Mouse (Mus musculus) left cerebral cortex, adult 18-20 months (tissue): ENCODE results near the gene Rhot2. TPM values are rescaled to one million over a fixed set of nuclear protein-coding genes. Genes with fewer than 3 reads are reported as not detected.

Experiments
- DNase-seq, 2 experiments: peaks; one replicate each; pipeline ENCODE4 v3.0.0; 2021 to 2022; ENCODE audit warnings: low spot score in 2 of 2, mixed read lengths in 1 of 2
- long read RNA-seq, 2 experiments: library from polyadenylated mRNA; stranded (forward); transcript quantifications; one replicate each; pipeline ENCODE4 v2.0.0; 2021
- total RNA-seq, 2 experiments: library from RNA; stranded (reverse); gene quantifications; 2 replicates each; pipeline ENCODE4 v1.2.3; 2021

The Rhot2 gene
- 10 to 100 TPM; 89.5 to 92.8 TPM for total RNA-seq
- long read RNA-seq, experiment 1, transcript Rhot2-201 (19 exons, 3,189 nt): major isoform, 6 of 27 reads
- long read RNA-seq, experiment 1, partial matches to known transcripts: 12 of 27 reads
- long read RNA-seq, experiment 1, other reads (novel, unspliced or antisense): 9 of 27 reads
- long read RNA-seq, experiment 2, partial matches to known transcripts: 11 of 21 reads
- long read RNA-seq, experiment 2, other reads (novel, unspliced or antisense): 8 of 21 reads

DNA sequence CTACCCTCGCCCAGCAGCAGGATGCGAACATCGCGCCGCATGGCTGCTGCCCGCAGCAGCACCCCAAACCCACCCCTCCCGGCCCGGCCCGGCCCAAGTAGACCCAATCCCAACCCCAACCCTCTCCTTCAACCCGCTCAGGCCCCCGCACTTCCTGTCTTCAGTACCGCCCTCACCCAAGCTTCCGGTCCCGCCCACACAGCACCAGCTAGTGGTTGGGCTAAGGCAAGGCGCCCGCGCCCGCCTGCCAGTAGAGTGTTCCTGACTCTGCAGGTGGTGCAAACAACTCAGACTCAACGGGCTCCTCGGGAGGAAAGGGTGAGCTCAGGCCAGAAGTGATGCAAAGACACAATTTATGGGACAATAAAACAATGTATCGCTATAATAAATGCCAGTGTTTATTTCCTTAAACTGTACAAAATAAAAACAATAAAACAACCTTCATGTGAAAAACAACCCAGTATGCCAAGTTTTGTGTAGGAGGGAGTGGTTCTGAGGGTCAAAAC is at the start of gene Rhot2:
Rhot2 (minus strand) TSS at position 456 of the 506 bp plus-strand sequence.
- peak; percentile 96 for DNase-seq

DNA sequence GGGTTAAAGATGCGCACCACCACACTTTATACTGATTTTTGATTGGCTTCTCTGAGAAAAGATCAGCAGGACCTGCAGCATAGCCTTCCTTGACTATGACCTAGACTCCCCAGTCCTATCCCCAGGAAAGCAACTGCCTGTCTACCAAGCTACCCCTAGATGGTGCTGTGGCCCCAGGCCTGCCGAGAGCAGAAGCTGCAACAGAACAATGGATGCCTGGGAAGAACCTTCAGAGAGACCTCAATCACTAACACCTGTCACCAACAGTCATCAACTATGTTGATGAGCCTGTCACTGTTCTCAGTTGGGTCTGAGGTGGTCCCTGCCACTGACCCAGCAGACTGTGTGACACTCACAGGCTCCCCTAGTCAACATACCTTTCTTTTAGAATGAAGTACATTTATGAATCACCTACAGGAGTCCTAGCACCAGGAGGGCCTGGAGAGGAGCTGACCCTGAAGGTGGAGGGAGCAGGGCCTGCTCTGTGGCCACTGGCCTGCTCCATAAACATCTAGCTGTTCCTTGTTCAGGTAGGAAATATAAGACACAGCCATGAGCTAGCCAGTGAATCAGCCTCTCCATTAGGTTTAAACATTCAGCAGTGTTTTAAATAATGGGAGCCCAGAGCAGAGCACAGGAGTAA is 49.4 kb upstream of the Rhot2 start:
- peak; percentile 71 for DNase-seq

DNA sequence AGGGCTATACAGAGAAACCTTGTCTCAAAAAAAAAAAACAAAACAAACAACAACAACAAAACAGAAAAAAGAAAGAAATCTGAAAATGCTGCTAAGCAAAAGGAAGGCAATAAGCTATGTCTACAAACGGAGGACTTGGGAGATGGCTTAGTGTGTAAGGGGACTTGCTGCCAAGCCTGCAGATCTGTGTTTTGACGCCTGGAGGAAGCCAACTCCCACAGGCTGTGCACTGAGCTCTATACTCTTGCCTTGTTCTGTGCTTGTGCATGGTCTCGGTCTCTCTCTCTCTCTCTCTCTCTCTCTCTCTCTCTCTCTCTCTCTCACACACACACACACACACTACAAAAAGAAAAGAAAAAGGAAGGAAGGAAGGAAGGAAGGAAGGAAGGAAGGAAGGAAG is 44.2 kb upstream of the Rhot2 start:
- DNase-seq: no peak

DNA sequence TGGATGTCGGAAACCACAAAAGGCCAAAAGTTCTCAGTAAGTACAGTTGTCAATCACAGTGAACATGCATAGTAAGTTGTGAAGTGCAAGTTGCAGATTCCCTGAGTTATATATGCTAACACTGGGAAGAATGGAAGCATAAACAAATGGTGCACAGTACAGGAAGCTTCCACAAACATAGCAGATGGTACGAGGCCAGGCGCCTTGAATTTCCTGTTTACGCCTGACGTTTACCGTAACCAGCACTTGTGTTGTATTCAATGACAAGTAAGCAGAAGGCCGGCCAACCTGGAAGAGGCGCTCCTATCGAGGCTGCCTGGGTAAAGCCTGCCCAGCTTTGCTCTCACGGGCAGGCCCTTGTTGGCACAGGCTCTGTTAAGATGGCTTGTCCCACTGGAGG is 42.8 kb upstream of the Rhot2 start:
- no peak for DNase-seq

DNA sequence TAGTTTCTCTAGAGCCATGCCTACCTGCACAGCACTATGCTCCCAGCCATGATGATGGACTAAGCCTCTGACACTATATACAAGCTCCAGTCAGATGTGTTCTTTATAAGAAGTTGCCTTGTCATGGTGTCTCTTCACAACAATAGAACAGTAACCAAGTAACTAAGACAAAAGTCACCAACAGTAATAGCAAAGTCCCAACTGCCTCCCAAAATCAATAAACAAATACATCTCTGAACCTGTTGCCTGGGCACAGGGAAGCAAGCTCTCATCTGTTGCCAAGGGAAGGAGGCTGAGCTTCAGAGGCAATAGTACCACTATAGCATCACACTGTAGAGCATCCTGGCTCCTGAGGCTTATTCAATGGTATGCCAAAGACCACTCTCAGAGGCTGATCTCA is 42.2 kb upstream of the Rhot2 start:
- DNase-seq: no peak

DNA sequence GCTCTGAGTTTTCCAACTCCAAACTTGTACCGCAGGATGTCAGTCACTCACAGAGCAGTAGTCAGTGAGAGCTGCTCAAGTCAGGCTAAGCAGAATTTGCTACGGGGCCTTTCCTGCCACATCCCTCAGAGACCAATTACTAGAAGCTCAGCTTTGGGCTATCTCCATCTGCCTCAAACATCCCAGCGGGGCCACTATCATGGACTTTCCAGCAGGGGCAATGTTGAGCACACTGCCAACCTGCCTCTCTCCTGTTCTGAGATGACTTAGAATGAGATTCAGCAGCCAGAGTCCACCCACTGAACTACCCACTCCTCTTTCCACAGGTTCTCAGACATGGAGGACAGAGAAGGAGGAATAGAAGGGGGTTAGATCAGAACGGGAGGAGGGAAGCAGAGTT is 41.0 kb upstream of the Rhot2 start:
- peak in 1 of 2 experiments; percentile 50 for DNase-seq

DNA sequence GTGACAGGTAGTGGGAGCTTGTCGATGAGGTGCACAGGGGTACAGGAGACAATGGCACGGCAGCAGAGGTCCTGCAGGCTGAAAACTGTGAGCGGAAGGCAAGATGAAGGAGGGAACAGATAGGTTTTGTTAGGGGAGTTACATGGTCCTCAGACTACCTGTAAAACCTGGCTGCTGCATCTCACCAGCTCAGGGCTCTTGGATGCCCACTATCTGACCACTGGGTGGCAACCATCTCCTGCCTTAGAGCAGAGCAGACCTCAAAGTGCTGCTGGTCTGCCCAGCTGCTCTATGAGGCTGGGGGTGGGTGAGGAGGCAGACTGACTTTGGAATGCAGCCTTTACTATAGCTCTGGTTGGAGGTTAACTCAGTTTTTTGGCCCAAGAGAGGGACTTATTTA is 39.2 kb upstream of the Rhot2 start:
- no peak for DNase-seq

DNA sequence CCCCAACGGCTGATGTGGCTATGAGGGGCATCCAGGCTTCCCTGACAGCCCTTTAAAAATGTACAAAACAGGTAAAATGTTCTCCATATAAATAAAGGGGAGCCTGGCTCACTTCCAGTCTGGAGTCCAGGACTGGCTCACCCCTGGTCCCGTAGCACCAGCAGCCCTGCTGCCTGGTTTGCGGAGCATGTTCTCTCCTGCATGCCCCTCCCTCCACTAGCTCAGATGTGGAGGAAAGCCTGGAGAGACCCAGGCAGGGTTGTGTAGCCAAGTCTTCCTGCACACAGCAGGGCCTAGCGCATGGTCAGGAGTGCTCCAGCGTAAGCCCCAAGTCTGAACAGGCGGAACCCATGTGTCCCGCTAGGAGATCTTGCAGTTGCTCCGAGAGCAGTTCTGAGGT is 38.6 kb upstream of the Rhot2 start:
- no peak for DNase-seq

DNA sequence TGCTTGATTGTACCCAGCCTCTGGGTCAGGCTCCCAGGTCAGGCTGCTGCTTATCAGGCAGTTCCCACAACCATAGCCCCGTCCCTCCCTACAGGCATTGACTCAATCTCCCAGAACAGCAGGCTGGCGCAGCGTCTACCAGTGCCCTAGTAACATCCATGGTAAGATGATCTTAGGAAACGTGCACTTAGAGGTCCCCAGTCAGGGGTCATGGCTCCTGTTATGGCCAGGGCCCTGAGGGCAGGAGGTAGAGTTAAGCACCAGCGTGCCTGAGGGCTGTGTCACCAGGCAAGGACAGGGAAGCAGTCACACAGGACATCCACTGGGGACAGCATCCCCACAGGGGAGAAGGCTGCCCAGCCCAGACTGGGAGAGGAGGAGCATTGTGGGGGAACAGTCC is 37.7 kb upstream of the Rhot2 start:
- DNase-seq: no peak

DNA sequence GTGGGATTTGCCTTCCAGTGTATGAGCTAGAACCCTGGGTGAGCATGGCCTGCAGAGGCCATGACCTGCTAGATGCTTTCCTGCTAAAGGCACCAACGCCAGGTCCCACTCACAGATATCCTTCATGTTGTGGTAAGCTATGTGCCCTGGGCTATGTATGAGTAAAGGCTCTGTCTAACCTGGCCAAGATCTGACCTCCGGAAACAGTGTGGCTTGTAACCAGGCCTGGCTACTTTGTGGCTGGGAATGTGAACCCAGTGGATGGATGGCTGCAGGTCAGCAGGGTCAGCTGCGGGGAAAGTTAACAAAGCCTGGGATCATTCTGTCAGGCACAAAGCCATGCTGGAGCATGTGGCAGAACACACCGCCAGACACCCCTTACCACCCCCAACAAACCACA is 37.0 kb upstream of the Rhot2 start:
- DNase-seq: no peak

DNA sequence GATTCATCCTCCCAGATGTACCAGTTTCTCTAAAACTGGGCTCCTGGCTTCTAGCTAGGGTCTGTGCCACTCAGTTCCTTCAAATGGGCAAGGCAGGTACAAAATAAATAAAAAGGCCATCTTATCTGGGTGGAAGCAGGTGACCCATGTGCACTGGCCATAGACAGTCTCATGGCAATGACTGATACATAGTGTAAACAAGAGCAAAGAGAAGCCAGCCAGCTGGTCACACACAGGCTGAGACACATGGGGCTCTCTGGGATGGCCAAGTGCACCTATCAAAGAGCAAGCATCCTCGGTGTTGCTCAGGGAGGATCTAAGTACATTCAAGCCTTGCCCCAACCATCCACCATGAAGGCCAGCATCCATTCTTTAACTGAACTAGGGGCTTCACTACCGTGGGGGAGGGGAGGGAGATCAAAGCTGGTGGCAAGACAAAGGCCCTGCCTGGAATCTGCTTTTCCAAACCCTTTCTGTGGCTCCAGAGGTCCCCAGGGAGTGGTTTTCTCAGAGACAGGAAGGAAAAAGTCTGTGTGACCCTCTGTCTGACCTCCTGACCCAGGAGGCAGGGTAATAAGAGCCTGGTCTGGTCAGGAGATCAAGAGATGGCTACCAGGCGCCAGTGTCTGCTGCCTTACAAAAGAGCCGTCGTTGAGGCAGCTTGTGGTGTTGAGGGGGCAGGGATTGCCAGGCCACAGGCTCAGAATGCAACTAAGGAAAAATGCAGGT is 36.4 kb upstream of the Rhot2 start:
- no peak for DNase-seq

DNA sequence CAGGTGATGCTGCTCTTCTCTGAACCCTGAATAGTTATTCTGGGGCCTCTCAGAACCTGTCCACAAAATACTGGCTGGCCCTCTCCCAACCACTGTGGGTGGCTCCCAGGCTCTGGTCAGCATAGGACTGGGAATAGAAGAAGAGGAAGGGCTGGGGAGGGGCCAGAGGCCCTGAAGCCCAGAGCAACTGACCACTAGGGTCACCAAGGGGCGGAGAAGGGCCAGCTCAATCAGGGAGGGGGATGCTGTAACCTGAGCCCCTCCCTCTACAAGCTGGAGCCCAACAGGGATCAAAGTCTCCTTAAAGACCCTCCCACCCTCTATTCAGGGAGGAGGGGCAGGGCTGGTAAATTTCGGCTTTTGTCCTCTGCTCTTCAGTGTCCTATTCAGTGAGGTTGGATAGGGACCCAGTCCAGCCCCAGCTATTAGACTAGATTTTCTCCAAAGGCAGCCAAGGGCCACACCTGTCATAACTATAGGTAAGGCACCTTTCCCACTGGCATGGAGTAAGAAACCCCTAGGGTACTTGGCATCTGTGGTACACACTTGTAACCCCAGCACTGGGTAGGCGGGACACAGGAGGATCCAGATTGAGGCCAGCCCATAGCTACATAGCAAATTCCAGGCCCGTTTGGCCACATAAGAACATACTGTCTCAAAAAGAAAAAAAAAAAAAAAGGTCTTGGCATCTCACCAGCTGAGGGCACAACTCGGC is 35.7 kb upstream of the Rhot2 start, which contains the start of gene Wfikkn1:
Wfikkn1 (minus strand) TSS at position 663 of the 715 bp plus-strand sequence.
- DNase-seq: no peak

DNA sequence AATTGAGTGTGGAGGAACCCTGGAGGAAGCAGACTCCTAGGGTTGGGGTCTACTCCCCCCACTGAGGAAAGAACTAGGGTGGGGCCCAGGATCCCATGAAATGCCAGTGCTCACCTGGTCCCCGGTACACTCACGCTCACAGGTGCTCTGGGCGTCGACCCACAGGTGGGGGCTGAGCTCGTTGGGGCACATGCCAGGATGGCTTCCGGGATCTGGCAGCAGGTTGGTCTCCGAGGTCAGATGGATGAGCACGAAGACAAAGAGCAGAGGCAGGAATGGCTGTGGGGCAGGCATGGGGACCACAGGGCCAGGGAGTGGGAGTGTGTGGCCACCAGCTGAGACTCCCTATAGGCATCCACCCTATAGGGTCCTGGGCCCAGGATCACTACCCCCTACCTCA is 35.1 kb upstream of the Rhot2 start:
- DNase-seq: no peak

DNA sequence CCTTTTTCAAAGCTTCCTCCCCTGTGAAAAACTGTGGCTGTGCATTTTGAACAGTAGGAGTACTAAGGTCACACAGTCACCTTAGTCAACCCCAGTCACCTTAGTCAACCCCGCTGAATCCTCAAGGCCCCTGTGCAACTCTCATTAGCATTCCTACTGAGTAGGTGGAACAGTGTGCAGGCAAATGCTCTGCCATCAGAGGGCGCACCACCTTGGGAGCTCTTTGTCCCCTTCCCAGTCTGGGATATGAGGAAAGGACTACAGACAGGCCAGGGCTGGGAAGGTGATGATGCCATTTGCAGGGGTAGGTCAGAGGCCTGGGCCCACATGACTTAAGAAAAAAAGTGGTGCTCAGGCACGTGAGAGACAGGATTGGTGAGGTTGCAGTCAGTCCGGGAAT is 34.6 kb upstream of the Rhot2 start:
- DNase-seq: peak in 1 of 2 experiments; percentile 58

DNA sequence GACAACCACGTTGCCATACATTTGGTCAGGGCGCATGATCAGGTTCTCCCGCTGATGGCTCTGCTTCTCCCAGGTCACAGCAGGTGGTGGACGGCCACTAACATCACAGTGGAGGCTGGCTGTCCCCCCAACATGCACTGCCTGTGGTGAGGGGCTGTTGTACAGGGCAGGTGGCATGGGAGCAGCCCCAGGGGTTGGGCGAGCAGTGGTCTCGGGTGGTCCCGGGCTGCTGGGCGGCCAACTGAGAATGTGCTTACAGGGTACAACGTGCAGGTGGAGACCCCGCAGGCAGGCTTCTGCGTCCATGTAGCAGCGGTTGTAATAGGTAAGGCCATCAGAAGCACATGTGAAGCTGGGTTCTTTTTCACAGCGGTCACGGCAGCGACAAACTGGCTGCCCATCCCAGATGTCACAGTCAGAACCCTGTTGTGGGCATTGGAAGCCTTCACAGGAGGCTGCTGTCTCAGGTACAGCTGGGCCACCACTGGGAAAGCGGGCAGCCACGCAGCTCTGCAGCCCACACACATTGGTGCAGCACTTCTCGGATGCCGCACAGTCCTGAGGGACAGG is 34.0 kb upstream of the Rhot2 start:
- no peak for DNase-seq

DNA sequence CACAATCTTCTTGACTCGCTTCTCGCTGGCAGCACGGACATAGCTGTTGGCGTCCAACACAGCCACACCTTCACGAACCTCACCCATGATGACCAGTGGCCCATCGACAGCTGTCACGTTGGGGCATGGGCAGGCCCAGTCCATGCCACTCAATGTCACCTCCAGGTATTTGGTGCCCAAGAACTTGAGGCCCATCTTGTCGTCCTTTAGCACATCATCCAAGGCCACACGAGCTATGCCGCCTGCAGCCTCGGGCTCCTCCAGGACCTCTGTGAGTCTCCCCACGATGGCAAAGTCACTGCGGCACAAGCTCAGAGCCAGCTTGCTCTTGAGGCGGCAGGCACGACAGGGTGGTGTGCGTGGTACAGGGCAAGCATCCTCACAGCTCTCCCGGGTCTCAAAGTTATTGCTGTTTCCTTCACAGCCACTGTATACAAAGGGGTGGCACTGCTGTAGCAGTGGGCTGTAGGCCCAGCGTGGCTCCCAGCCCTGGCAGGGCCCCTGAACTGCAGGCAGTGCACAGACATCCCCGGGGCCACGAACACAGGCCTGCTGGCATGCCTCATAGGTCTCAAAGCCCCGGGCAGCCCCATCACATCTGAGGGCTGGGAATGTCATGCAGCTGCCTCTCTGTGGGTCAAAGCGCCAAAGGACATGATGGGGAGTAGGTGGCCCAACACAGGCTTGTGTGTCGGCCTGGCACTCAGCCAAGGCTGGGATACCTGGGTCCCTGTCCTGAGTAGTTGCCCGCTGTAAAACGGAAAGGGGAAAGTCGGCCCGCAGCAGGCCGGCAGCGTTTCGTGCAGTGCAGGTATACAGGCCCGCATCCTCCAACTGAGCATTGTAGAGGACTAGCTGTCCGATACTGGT is 33.3 kb upstream of the Rhot2 start:
- DNase-seq: no peak

DNA sequence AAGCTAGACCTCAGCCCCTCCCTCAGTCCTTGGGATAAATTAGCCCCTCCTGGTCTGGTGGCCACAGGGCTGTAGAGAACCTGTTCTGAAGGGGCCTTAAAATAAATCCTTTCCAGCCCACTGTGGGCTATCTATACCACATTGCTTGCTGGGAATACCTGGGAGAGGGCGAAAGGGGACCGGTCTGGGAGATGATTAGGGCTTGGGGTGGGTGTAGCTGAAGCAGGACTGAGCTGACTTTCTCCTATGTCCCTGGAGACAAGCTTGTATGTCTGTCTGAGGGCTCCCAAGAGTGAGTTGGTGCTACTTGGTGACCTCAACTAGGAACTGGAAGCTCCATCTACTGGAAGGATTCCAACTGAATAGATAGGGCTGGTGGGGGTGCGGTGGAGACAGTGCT is 32.4 kb upstream of the Rhot2 start:
- DNase-seq: no peak

DNA sequence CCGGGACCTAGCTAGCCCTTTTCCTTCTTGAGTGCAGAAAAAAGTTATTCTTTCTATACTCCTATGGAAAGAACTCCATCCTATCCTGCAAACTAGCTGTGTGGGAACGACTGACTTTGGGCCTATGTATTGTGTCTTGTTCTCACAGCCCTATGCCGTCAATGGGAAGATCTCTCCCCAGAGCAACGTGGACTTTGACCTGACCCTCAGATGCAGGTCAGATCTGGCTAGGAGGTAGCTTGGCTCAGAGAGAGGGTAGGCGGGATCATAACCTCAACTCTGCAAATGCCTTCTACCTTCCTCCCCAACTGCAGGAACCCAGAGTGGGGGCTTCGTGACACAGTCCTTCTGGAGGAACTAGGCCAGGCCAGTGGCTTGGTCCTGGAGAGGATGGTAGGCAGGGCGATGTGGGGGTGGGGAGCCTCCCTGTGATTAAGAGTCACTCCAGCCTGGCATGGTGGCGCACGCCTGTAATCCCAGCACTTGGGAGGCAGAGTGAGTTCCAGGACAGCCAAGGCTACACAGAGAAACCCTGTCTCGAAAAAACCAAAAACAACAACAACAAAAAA is 31.8 kb upstream of the Rhot2 start:
- no peak for DNase-seq

DNA sequence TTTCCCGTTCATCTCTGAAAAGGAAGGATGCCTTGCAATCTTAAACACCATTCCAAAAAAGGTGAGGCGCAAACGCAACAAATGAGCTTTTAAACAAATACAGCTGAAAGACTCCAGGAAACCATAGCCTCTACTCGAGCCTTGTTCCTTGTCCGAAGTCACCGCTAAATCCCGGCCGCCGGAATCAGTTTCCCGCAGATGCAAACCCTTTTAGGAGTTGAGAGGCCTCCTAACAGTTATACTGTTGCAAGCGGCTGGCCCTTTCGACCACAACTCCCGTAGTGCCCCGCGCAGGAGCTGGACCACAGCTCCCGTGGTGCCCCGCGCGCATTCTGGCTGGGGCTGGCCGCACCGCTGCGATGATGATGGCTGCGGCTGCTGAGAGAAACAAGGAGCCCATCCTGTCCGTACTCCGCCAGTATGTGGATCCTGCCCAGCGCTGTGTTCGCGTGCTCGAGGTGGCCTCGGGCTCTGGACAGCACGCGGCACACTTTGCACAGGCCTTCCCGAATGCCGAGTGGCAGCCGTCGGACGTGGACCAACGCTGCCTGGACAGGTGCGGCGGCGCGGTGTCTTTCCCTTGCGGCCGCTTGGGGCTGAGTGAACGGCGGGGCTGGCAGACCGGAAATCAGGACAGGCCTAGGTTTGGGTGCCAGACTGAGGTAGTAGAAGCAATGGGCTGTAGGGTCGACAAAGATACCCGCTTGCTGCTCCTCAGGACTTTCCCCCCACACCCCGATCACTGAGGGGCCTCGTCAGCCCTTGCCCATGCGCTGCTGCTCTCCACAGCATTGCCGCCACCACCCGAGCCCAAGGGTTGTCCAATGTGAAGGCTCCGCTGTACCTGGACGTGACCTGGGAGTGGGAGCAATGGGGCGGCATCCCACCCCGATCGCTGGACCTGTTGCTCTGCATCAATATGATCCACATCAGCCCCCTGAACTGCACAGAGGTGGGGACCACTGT is 30.8 kb upstream of the Rhot2 start:
- DNase-seq: peak; percentile 90 to 93
